Mouse (Mus musculus) adrenal gland, postnatal 4 days (tissue): ENCODE measurements around the gene Gtsf2. TPM values are rescaled to one million over a fixed set of nuclear protein-coding genes. Genes with fewer than 3 reads are reported as not detected.

ENCODE experiments used
- DNase-seq, 2 experiments: peaks; one replicate each; pipeline ENCODE4 v3.0.0; 2021 to 2022; ENCODE audit warnings: low spot score in 2 of 2, mixed read lengths in 2 of 2
- total RNA-seq, 2 experiments: library from RNA; stranded (reverse); gene quantifications; 2 replicates each; pipeline ENCODE4 v1.2.3; 2021

Gene Gtsf2
- total RNA-seq, 2 experiments from 2014 or later, result not detected

DNA sequence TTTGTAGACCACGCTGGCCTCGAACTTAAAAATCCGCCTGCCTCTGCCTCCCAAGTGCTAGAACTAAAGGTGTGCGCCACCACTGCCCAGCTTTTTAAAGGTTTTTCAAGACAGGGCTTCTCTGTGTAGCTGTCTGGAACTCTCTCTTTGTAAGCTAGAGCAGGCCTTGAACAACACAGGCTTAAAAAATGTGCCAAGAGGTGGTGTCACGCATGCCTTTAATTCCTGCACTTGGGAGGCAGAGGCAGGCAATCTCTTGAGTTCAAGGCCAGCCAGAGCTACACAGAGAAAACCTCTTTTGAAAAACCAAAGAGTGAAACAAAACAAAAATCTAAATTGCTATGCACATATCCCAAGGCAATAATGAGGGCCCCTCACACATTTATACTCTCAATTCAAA lies 46.9 kb downstream of the Gtsf2 start:
- DNase-seq, result no peak

DNA sequence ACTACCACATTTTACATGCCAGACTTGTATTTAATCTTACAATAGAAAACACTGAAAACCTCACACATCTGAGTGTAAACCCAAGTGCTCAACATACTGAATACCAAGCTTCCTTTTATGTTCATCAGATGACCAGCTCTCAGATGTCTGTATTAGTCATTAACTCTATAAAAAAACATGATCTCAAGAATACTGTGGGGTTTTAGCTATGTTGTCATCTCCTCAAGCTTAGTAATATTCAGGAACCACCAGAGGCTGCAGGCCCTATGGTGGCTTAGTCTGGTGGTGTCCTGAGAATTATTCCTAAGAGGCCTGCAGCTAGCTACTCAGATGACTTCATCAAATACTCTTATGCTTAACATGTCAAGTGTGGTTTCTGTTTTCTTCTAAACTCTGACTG lies 54.7 kb downstream of the Gtsf2 start:
- no peak for DNase-seq

Other genes starting within 250 kb of the Gtsf2 start
- 100 to 1,000 TPM; 111 to 127 TPM for gene Cbx5, start 208.7 kb downstream of the Gtsf2 start, total RNA-seq
- 100 to 1,000 TPM; 404 to 457 TPM for gene Hnrnpa1, start 208.0 kb downstream of the Gtsf2 start, total RNA-seq
- 1 to 10 TPM; 5.8 to 8.9 TPM for gene Nfe2, start 190.1 kb downstream of the Gtsf2 start, total RNA-seq
- gene Copz1, start 175.8 kb downstream of the Gtsf2 start, total RNA-seq, result 100 to 1,000 TPM; 132 to 140 TPM
- not detected for gene Gpr84, start 137.9 kb downstream of the Gtsf2 start, total RNA-seq
- gene Zfp385a, start 108.4 kb downstream of the Gtsf2 start, total RNA-seq, result 10 to 100 TPM; 22.5 to 29.7 TPM
- gene Itga5, start 81.7 kb downstream of the Gtsf2 start, total RNA-seq, result 10 to 100 TPM; 47.2 to 52.5 TPM
- gene Gtsf1, start 18.0 kb downstream of the Gtsf2 start, total RNA-seq, result not detected
- gene Nckap1l, start 5.3 kb upstream of the Gtsf2 start, total RNA-seq, result 1 to 10 TPM; 4.6 to 6.1 TPM
- 1 to 10 TPM; 5.1 to 5.6 TPM for gene Pde1b, start 54.6 kb upstream of the Gtsf2 start, total RNA-seq
- gene Ppp1r1a, start 89.5 kb upstream of the Gtsf2 start, total RNA-seq, result 10 to 100 TPM; 12.8 to 13.8 TPM
- not detected for gene Glycam1, start 116.6 kb upstream of the Gtsf2 start, total RNA-seq